Comparison of ENCODE assay signal across 10 mouse cellular contexts in genomic region chr5:132186221-132186620, GRCm38 (mm10).
DNase-seq lines count a peak whose midpoint lies in the region; ATAC-seq lines count a peak whose summit lies in the region.
"Had no signal": no experiment of that assay in that cellular context is flagged by ENCODE, and none has a peak within 500 bp of the region (broad histone marks: within the 10 kb centered on the region; RNA-seq: fewer than 3 reads in every experiment).

No protein-coding gene starts in this region.

- peak overlapping the region; percentile 22 for H3K4me2 ChIP-seq in heart, embryonic 11.5 days
- no peak overlapping the region for H3K4me2 ChIP-seq in midbrain, embryonic 12.5 days (replicated peaks)
- no peak overlapping the region for H3K4me2 ChIP-seq in midbrain, embryonic 11.5 days
- peak overlapping the region; percentile 9; the same call in 1 of the 2 replicates for H3K4me2 ChIP-seq in midbrain, embryonic 15.5 days

- peak overlapping the region; percentile 71 for H3K27ac ChIP-seq in heart, embryonic 11.5 days (ENCODE audit: low read depth, low read length)
- H3K27ac ChIP-seq in midbrain, embryonic 12.5 days (replicated peaks) = 0 out of 2 replicates have a peak overlapping the region, but pooled peaks have one; percentile 20
- H3K27ac ChIP-seq in midbrain, embryonic 11.5 days (ENCODE audit: low read depth, low read length) = no peak overlapping the region
- H3K27ac ChIP-seq in midbrain, embryonic 15.5 days = peak overlapping the region; percentile 53; the same call in 1 of the 2 replicates

- no peaks in the 10 kb centered on the region for H3K36me3 ChIP-seq in heart, embryonic 11.5 days (ENCODE audit: control insufficient read depth, insufficient read depth, low read length)
- H3K36me3 ChIP-seq in midbrain, embryonic 12.5 days = no peaks in the 10 kb centered on the region
- no peaks in the 10 kb centered on the region for H3K36me3 ChIP-seq in midbrain, embryonic 11.5 days (ENCODE audit: control insufficient read depth, insufficient read depth, low read length)
- no peaks in the 10 kb centered on the region for H3K36me3 ChIP-seq in midbrain, embryonic 15.5 days (replicated peaks)

- no peak for DNase-seq in heart, postnatal 10 days
- DNase-seq in midbrain, embryonic 11.5 days (ENCODE audit: low spot score, missing footprints) = no peak
- peak; percentile 56 for DNase-seq in gonadal fat pad, adult 2 months (ENCODE audit: low read depth)
- no peak for DNase-seq in left cerebral cortex, postnatal 36 days (ENCODE audit: low spot score in 2 of 2)
- no peak for DNase-seq in lung, postnatal 14 days
- DNase-seq: gastrocnemius, postnatal 14 days had no signal

- H3K27me3 ChIP-seq in heart, embryonic 11.5 days (ENCODE audit: control insufficient read depth, insufficient read depth, low read length) = no peaks in the 10 kb centered on the region
- H3K27me3 ChIP-seq in midbrain, embryonic 12.5 days = no peaks in the 10 kb centered on the region
- H3K27me3 ChIP-seq in midbrain, embryonic 11.5 days (ENCODE audit: control insufficient read depth, insufficient read depth, low read length) = no peaks in the 10 kb centered on the region
- H3K27me3 ChIP-seq in midbrain, embryonic 15.5 days (replicated peaks) = no peaks in the 10 kb centered on the region

- no peak overlapping the region for H3K4me3 ChIP-seq in heart, embryonic 11.5 days (ENCODE audit: low read depth, low read length)
- no peak overlapping the region for H3K4me3 ChIP-seq in midbrain, embryonic 12.5 days
- no peak overlapping the region for H3K4me3 ChIP-seq in midbrain, embryonic 11.5 days (ENCODE audit: low read depth, low read length)
- no peak overlapping the region for H3K4me3 ChIP-seq in midbrain, embryonic 15.5 days

- no peak for ATAC-seq in heart, embryonic 11.5 days (replicated peaks; ENCODE audit: insufficient number of reproducible peaks, low FRiP score, low TSS enrichment)
- no peak for ATAC-seq in midbrain, embryonic 12.5 days (ENCODE audit: low FRiP score, low read depth)
- no peak for ATAC-seq in midbrain, embryonic 11.5 days (ENCODE audit: low FRiP score)
- ATAC-seq in midbrain, embryonic 15.5 days (replicated peaks) = 0 out of 2 replicates have a peak, but pooled peaks have one; percentile 42
- ATAC-seq: Patski had no signal

- intact Hi-C loops in heart, postnatal 10 days (cut with DNase I) = no loop called here
- intact Hi-C loops in left cerebral cortex, postnatal 36 days (cut with DNase I) = no loop called here

- WGBS in heart, embryonic 11.5 days (ENCODE audit: insufficient replicate concordance) = 52% methylated on average over 7 of the region's 7 CpGs
- WGBS in midbrain, embryonic 12.5 days = 23% methylated on average over 7 of the region's 7 CpGs
- WGBS in midbrain, embryonic 11.5 days = 17% methylated on average over 7 of the region's 7 CpGs
- WGBS in midbrain, embryonic 15.5 days = 23% methylated on average over 7 of the region's 7 CpGs

- H3K9me3 ChIP-seq in heart, embryonic 11.5 days (replicated peaks; ENCODE audit: control insufficient read depth, low read length) = no peaks in the 10 kb centered on the region
- no peaks in the 10 kb centered on the region for H3K9me3 ChIP-seq in midbrain, embryonic 12.5 days
- H3K9me3 ChIP-seq in midbrain, embryonic 11.5 days (ENCODE audit: control insufficient read depth, low read length) = no peaks in the 10 kb centered on the region
- H3K9me3 ChIP-seq in midbrain, embryonic 15.5 days = no peaks in the 10 kb centered on the region

- no peak overlapping the region for H3K9ac ChIP-seq in heart, embryonic 11.5 days (ENCODE audit: low read depth, low read length)
- H3K9ac ChIP-seq in midbrain, embryonic 12.5 days (replicated peaks) = no peak overlapping the region
- H3K9ac ChIP-seq in midbrain, embryonic 11.5 days (ENCODE audit: low read length) = no peak overlapping the region
- H3K9ac ChIP-seq in midbrain, embryonic 15.5 days = no peak overlapping the region

- H3K4me1 ChIP-seq in heart, embryonic 11.5 days (ENCODE audit: control insufficient read depth, insufficient read depth, low read length) = peaks cover 18% of the 10 kb centered on the region; the same call in 1 of the 2 replicates
- peaks cover 34% of the 10 kb centered on the region for H3K4me1 ChIP-seq in midbrain, embryonic 12.5 days
- peaks cover 12% of the 10 kb centered on the region for H3K4me1 ChIP-seq in midbrain, embryonic 11.5 days (ENCODE audit: control insufficient read depth, insufficient read depth, low read length)
- peaks cover 25% of the 10 kb centered on the region for H3K4me1 ChIP-seq in midbrain, embryonic 15.5 days

Comparison
In these comparisons a context has a peak if more than half of its experiments do, and no peak if none do; other contexts are left out.
1. H3K4me2 ChIP-seq: peak in heart, embryonic 11.5 days (single experiment) and midbrain, embryonic 15.5 days (single experiment); none in midbrain, embryonic 12.5 days (single experiment) and midbrain, embryonic 11.5 days (single experiment).